Mouse (Mus musculus) stomach, postnatal 0 days (tissue): ENCODE data around the gene Aagab. TPM values are rescaled to one million over a fixed set of nuclear protein-coding genes. Genes with fewer than 3 reads are reported as not detected.

Source experiments
- ATAC-seq: fragments of 200-750 bp; cut with Nextera tagmentation; 2 replicates; pipeline ENCODE4 v1.8.0; 2017; ENCODE audit not compliant: low FRiP score, low TSS enrichment
- DNase-seq: peaks from one replicate; pipeline ENCODE4 v3.0.0-alpha.2; 2016; ENCODE audit warnings: low spot score
- H3K27ac ChIP-seq: fragments of 300-500 bp; sonication (generic); replicated peaks from 2 replicates; pipeline ENCODE4 v1.5.1; 2014; ENCODE audit warnings: mild to moderate bottlenecking, control low read depth
- H3K27me3 ChIP-seq: fragments of 300-500 bp; sonication (generic); 2 replicates; pipeline ENCODE4 v1.6.1; 2014; ENCODE audit warnings: low read length; ENCODE audit not compliant: control insufficient read depth, insufficient read depth
- H3K36me3 ChIP-seq: fragments of 300-500 bp; sonication (generic); 2 replicates; pipeline ENCODE4 v1.6.1; 2014; ENCODE audit warnings: low read length, mixed read lengths; ENCODE audit not compliant: control insufficient read depth, insufficient read depth
- H3K4me1 ChIP-seq: fragments of 300-500 bp; sonication (generic); replicated peaks from 2 replicates; pipeline ENCODE4 v1.6.1; 2014; ENCODE audit warnings: antibody characterized with exemption; ENCODE audit not compliant: control insufficient read depth, insufficient read depth
- H3K4me2 ChIP-seq: fragments of 300-500 bp; sonication (generic); replicated peaks from 2 replicates; pipeline ENCODE4 v1.6.1; 2014; ENCODE audit warnings: low read depth, mild to moderate bottlenecking, control low read depth, moderate library complexity
- H3K4me3 ChIP-seq: fragments of 300-500 bp; sonication (generic); 2 replicates; pipeline ENCODE4 v1.5.1; 2014; ENCODE audit warnings: low read depth, low read length, control low read depth
- H3K9ac ChIP-seq: fragments of 300-500 bp; sonication (generic); 2 replicates; pipeline ENCODE4 v1.6.1; 2014; ENCODE audit warnings: mild to moderate bottlenecking, low read length, control low read depth, mixed read lengths
- H3K9me3 ChIP-seq: fragments of 300-500 bp; sonication (generic); 2 replicates; pipeline ENCODE4 v1.6.1; 2016; ENCODE audit warnings: low read length; ENCODE audit not compliant: control insufficient read depth
- CTCF ChIP-seq: IDR thresholded peaks from 2 replicates; pipeline ENCODE4 v1.5.1; 2016; ENCODE audit warnings: antibody characterized with exemption, low read depth, mild to moderate bottlenecking, moderate library complexity
- EP300 ChIP-seq: optimal IDR thresholded peaks from 2 replicates; pipeline ENCODE3; 2016; ENCODE audit warnings: antibody characterized with exemption
- WGBS: fragments of 180-500 bp; shearing (Covaris S2); extraction: QIAGEN DNeasy Blood & Tissue Kit; methylation state at CpG from one replicate; pipeline ENCODE4 v1.1.7; 2014; 5-methylcytosine and 5-hydroxymethylcytosine counted together
- polyA plus RNA-seq: library from polyadenylated mRNA; unstranded; fragments of >200 nt; fragmentation: Nextera tagmentation; extraction: Ambion mirVana; gene quantifications from 2 replicates; pipeline ENCODE4 v1.2.1, GENCODE M21; 2015

The Aagab gene
- polyA plus RNA-seq, 1 experiment from 2014 or later: 26.8 TPM

GRCm38 (mm10) chr9:63580046-63580445 is 22.4 kb upstream of the Aagab start:
- no peak overlapping the region for H3K9ac ChIP-seq
- TF ChIP-seq CTCF: no peak
- TF ChIP-seq EP300: no peak
- no peak overlapping the region for H3K27ac ChIP-seq
- no peaks in the 10 kb centered on the region for H3K4me1 ChIP-seq
- no peaks in the 10 kb centered on the region for H3K36me3 ChIP-seq
- no peak overlapping the region for H3K4me3 ChIP-seq
- H3K9me3 ChIP-seq: no peaks in the 10 kb centered on the region
- no peak overlapping the region for H3K4me2 ChIP-seq
- 52% methylated on average over 2 of the region's 2 CpGs for WGBS
- DNase-seq (no peak), ATAC-seq (no peak)
- no peaks in the 10 kb centered on the region for H3K27me3 ChIP-seq

GRCm38 (mm10) chr9:63581778-63582177 is 20.7 kb upstream of the Aagab start:
- no peaks in the 10 kb centered on the region for H3K9me3 ChIP-seq
- no peaks in the 10 kb centered on the region for H3K27me3 ChIP-seq
- H3K4me3 ChIP-seq: no peak overlapping the region
- H3K4me1 ChIP-seq: no peaks in the 10 kb centered on the region
- TF ChIP-seq CTCF: no peak
- no peak for TF ChIP-seq EP300
- no peak overlapping the region for H3K27ac ChIP-seq
- 77% methylated on average over 4 of the region's 4 CpGs for WGBS
- no peak overlapping the region for H3K4me2 ChIP-seq
- H3K9ac ChIP-seq: no peak overlapping the region
- no peak for DNase-seq
- ATAC-seq: no peak
- H3K36me3 ChIP-seq: no peaks in the 10 kb centered on the region

GRCm38 (mm10) chr9:63585251-63585650 is 17.2 kb upstream of the Aagab start:
- no peak for ATAC-seq

GRCm38 (mm10) chr9:63589209-63589608 is 13.3 kb upstream of the Aagab start:
- DNase-seq (no peak), ATAC-seq (no peak)
- Histone ChIP-seq H3K27ac (no peak overlapping the region), H3K4me2 (no peak overlapping the region), H3K9me3 (no peaks in the 10 kb centered on the region), H3K4me1 (no peaks in the 10 kb centered on the region), H3K27me3 (no peaks in the 10 kb centered on the region), H3K36me3 (no peaks in the 10 kb centered on the region), H3K9ac (no peak overlapping the region), H3K4me3 (no peak overlapping the region)
- 56% methylated on average over 6 of the region's 6 CpGs for WGBS
- TF ChIP-seq CTCF (no peak), EP300 (no peak)

More at GRCm38 (mm10) chr9:63585251-63585650, 17.2 kb upstream of the Aagab start:
- H3K27me3 ChIP-seq: no peaks in the 10 kb centered on the region
- no peak overlapping the region for H3K9ac ChIP-seq
- H3K4me2 ChIP-seq: no peak overlapping the region
- no peaks in the 10 kb centered on the region for H3K9me3 ChIP-seq
- 68% methylated on average over 6 of the region's 6 CpGs for WGBS
- H3K27ac ChIP-seq: no peak overlapping the region
- H3K36me3 ChIP-seq: no peaks in the 10 kb centered on the region
- no peak for DNase-seq
- no peak for TF ChIP-seq CTCF
- no peak for TF ChIP-seq EP300
- H3K4me1 ChIP-seq: no peaks in the 10 kb centered on the region
- H3K4me3 ChIP-seq: no peak overlapping the region

GRCm38 (mm10) chr9:63590592-63590991 is 11.9 kb upstream of the Aagab start:
- no peaks in the 10 kb centered on the region for H3K4me1 ChIP-seq
- H3K4me2 ChIP-seq: no peak overlapping the region
- no peak overlapping the region for H3K9ac ChIP-seq
- DNase-seq (no peak), ATAC-seq (no peak)
- H3K9me3 ChIP-seq: no peaks in the 10 kb centered on the region
- no peak overlapping the region for H3K4me3 ChIP-seq
- no peaks in the 10 kb centered on the region for H3K27me3 ChIP-seq
- TF ChIP-seq CTCF (no peak), EP300 (no peak)
- no peak overlapping the region for H3K27ac ChIP-seq
- WGBS: 82% methylated on average over 4 of the region's 4 CpGs
- no peaks in the 10 kb centered on the region for H3K36me3 ChIP-seq

- Histone ChIP-seq H3K36me3 (no peaks in the 10 kb centered on the region), H3K4me2 (no peak overlapping the region), H3K27ac (no peak overlapping the region), H3K4me1 (no peaks in the 10 kb centered on the region), H3K9me3 (no peaks in the 10 kb centered on the region), H3K9ac (no peak overlapping the region), H3K4me3 (no peak overlapping the region), H3K27me3 (no peaks in the 10 kb centered on the region)
- DNase-seq (no peak), ATAC-seq (no peak)
- TF ChIP-seq CTCF (no peak), EP300 (no peak)
- 80% methylated on average over 8 of the region's 8 CpGs for WGBS
Observed at GRCm38 (mm10) chr9:63591661-63592256, 10.7 kb upstream of the Aagab start.
